Comparison of ENCODE assay signal across 17 mouse cellular contexts in the genomic region with DNA sequence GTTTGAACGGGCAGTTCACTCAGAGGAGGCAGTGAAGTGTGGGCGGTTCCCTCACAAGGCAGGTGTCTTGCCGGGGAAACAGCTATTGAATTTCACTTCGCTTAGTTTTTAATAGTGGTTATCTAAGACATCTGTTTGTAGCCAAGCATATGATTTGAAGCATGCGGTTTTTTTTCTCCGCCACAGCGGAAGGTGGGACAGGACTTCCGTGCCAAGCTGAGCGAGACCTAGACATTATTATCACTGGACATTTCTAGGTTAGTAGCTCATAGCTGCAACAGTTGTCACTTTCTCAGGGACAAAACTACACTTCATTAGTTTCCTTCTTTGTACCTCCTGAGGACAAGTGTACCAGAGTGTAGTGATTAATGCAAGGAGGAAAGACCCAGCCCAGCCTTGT. TPM values are rescaled to one million over a fixed set of nuclear protein-coding genes. Genes with fewer than 3 reads are reported as not detected.
"Had no signal": no experiment of that assay in that cellular context is flagged by ENCODE, and none has a peak within 500 bp of the region (broad histone marks: within the 10 kb centered on the region; RNA-seq: fewer than 3 reads in every experiment).

No protein-coding gene starts in this region.

- ATAC-seq: lung, postnatal 0 days; midbrain, embryonic 13.5 days had no signal

- DNase-seq: kidney, postnatal 10 days; lung, adult 2 months; lung, postnatal 36 days; right cerebral cortex, postnatal 4 days; thymus, adult 2 months; thymus, postnatal 36 days had no signal

- H3K9ac ChIP-seq: liver, embryonic 15.5 days; midbrain, embryonic 13.5 days; neural tube, embryonic 12.5 days; stomach, embryonic 15.5 days had no signal

- H3K4me2 ChIP-seq: liver, embryonic 11.5 days; liver, embryonic 15.5 days; midbrain, embryonic 13.5 days; neural tube, embryonic 12.5 days; stomach, embryonic 15.5 days had no signal

- H3K27me3 ChIP-seq: liver, embryonic 15.5 days; midbrain, embryonic 13.5 days; neural tube, embryonic 12.5 days; stomach, embryonic 15.5 days had no signal

- H3K27ac ChIP-seq: left cerebral cortex, adult 2 months; limb, embryonic 10.5 days; liver, embryonic 15.5 days; midbrain, embryonic 13.5 days; neural tube, embryonic 12.5 days; stomach, embryonic 15.5 days had no signal

- H3K4me3 ChIP-seq: left cerebral cortex, adult 2 months; limb, embryonic 10.5 days; liver, embryonic 15.5 days; midbrain, embryonic 13.5 days; neural tube, embryonic 12.5 days; stomach, embryonic 15.5 days had no signal

- H3K4me1 ChIP-seq: limb, embryonic 10.5 days; liver, embryonic 15.5 days; midbrain, embryonic 13.5 days; neural tube, embryonic 12.5 days; stomach, embryonic 15.5 days had no signal

- H3K36me3 ChIP-seq: limb, embryonic 10.5 days; liver, embryonic 15.5 days; midbrain, embryonic 13.5 days; neural tube, embryonic 12.5 days; stomach, embryonic 15.5 days had no signal

- H3K9me3 ChIP-seq: limb, embryonic 10.5 days; liver, embryonic 15.5 days; midbrain, embryonic 13.5 days; neural tube, embryonic 12.5 days; stomach, embryonic 15.5 days had no signal

RNA-seq across cellular contexts. Expression of a gene that starts 36.3 kb away (rescaled TPM):
- total RNA-seq: megakaryocyte progenitor cell, adult 5-6 weeks; neutrophil, adult 5-6 weeks had no signal
- polyA plus RNA-seq: limb, embryonic 10.5 days; liver, embryonic 11.5 days; liver, embryonic 15.5 days; lung, postnatal 0 days; midbrain, embryonic 13.5 days; neural tube, embryonic 12.5 days; spleen, adult 2 months had no signal
